ENCODE assay signal across 14 mouse cellular contexts in the genomic region with DNA sequence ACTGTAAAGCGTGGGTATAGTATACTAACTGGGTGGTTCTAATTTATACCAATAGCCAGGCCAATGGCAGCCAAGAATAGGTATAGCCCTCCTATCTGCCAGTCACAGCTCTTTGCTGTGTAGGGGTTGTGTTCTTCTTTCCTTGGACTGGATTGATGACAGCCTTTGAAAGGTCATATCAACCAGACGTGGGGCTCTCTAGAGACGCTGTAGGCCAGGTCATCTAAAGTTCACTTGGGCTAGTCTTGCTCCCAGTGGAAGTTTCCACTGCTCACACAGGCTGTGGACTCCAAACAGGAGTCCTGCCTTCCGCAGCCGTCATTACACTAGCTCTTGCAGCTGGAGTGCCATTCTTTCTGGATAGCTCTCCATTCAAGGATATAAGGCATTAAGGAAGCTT.
DNase-seq lines count a peak whose midpoint lies in the region; ATAC-seq and TF ChIP-seq lines count a peak whose summit lies in the region.
"Had no signal": no experiment of that assay in that cellular context is flagged by ENCODE, and none has a peak within 500 bp of the region (broad histone marks: within the 10 kb centered on the region; RNA-seq: fewer than 3 reads in every experiment).

No protein-coding gene starts in this region.

- no peak overlapping the region for H3K27ac ChIP-seq in kidney, postnatal 0 days
- H3K27ac ChIP-seq in heart, embryonic 16.5 days (ENCODE audit: low read length): no peak overlapping the region
- H3K27ac ChIP-seq in hindbrain, embryonic 12.5 days: no peak overlapping the region
- H3K27ac ChIP-seq: limb, embryonic 12.5 days had no signal

- 0 out of 2 replicates have a peak, but pooled peaks have one; percentile 46 for ATAC-seq in kidney, postnatal 0 days (replicated peaks; ENCODE audit: low FRiP score, low read depth)
- peak; percentile 88 for ATAC-seq in heart, embryonic 16.5 days (replicated peaks; ENCODE audit: extremely low read depth, insufficient read depth, low FRiP score)
- ATAC-seq in megakaryocyte, adult 5-6 weeks (ENCODE audit: poor library complexity, severe bottlenecking): no peak
- ATAC-seq in hindbrain, embryonic 12.5 days (ENCODE audit: low FRiP score): no peak
- ATAC-seq: forebrain, embryonic 16.5 days had no signal

- TF ChIP-seq CTCF in kidney, postnatal 0 days (IDR thresholded peaks at IDR 0.05; ENCODE audit: low read depth): no peak

- H3K4me3 ChIP-seq in kidney, postnatal 0 days (replicated peaks; ENCODE audit: low read depth, low read length): no peak overlapping the region
- no peak overlapping the region for H3K4me3 ChIP-seq in heart, embryonic 16.5 days (ENCODE audit: low read length)
- H3K4me3 ChIP-seq in hindbrain, embryonic 12.5 days: no peak overlapping the region
- H3K4me3 ChIP-seq: limb, embryonic 12.5 days had no signal

- no peaks in the 10 kb centered on the region for H3K9me3 ChIP-seq in kidney, postnatal 0 days (replicated peaks; ENCODE audit: low read length)
- H3K9me3 ChIP-seq in heart, embryonic 16.5 days (replicated peaks; ENCODE audit: control insufficient read depth, low read length): no peaks in the 10 kb centered on the region
- no peaks in the 10 kb centered on the region for H3K9me3 ChIP-seq in hindbrain, embryonic 12.5 days (replicated peaks)
- H3K9me3 ChIP-seq: limb, embryonic 12.5 days had no signal

- no peak overlapping the region for H3K9ac ChIP-seq in kidney, postnatal 0 days (ENCODE audit: low read depth, low read length)
- no peak overlapping the region for H3K9ac ChIP-seq in heart, embryonic 16.5 days (ENCODE audit: low read length)
- no peak overlapping the region for H3K9ac ChIP-seq in hindbrain, embryonic 12.5 days
- H3K9ac ChIP-seq: limb, embryonic 12.5 days had no signal

- H3K27me3 ChIP-seq in kidney, postnatal 0 days (ENCODE audit: insufficient read depth, low read length): no peaks in the 10 kb centered on the region
- H3K27me3 ChIP-seq in heart, embryonic 16.5 days (ENCODE audit: control insufficient read depth, insufficient read depth, low read length): no peaks in the 10 kb centered on the region
- no peaks in the 10 kb centered on the region for H3K27me3 ChIP-seq in hindbrain, embryonic 12.5 days
- H3K27me3 ChIP-seq: limb, embryonic 12.5 days had no signal

- peak; percentile 9 for DNase-seq in gastrocnemius, adult 18-20 months (ENCODE audit: low spot score)
- DNase-seq in gastrocnemius, postnatal 10 days: no peak
- peak; percentile 7 for DNase-seq in kidney, postnatal 0 days (ENCODE audit: low spot score)
- no peak for DNase-seq in kidney, adult 18-20 months
- peak; percentile 12 for DNase-seq in embryo, embryonic 9.5 days (ENCODE audit: extremely low spot score)
- DNase-seq: cerebellum, postnatal 10 days; lung, postnatal 14 days; retina, postnatal 1 day; thymus, adult 2 months had no signal

- no peaks in the 10 kb centered on the region for H3K36me3 ChIP-seq in kidney, postnatal 0 days (ENCODE audit: insufficient read depth, low read length)
- H3K36me3 ChIP-seq in heart, embryonic 16.5 days (ENCODE audit: control insufficient read depth, insufficient read depth): no peaks in the 10 kb centered on the region
- H3K36me3 ChIP-seq in hindbrain, embryonic 12.5 days: no peaks in the 10 kb centered on the region
- H3K36me3 ChIP-seq: limb, embryonic 12.5 days had no signal

- H3K4me2 ChIP-seq in kidney, postnatal 0 days (ENCODE audit: low read length): no peak overlapping the region
- H3K4me2 ChIP-seq in heart, embryonic 16.5 days (ENCODE audit: low read depth, low read length): no peak overlapping the region
- no peak overlapping the region for H3K4me2 ChIP-seq in hindbrain, embryonic 12.5 days (replicated peaks)
- H3K4me2 ChIP-seq: limb, embryonic 12.5 days had no signal

- WGBS in kidney, postnatal 0 days: 44% methylated on average over 5 of the region's 5 CpGs
- 23% methylated on average over 5 of the region's 5 CpGs for WGBS in heart, embryonic 16.5 days
- WGBS in hindbrain, embryonic 12.5 days: 64% methylated on average over 5 of the region's 5 CpGs

- H3K4me1 ChIP-seq in kidney, postnatal 0 days (replicated peaks; ENCODE audit: insufficient read depth, low read length): no peaks in the 10 kb centered on the region
- peaks cover 6% of the 10 kb centered on the region; the same call in 1 of the 2 replicates for H3K4me1 ChIP-seq in heart, embryonic 16.5 days (ENCODE audit: control insufficient read depth, insufficient read depth, low read length)
- no peaks in the 10 kb centered on the region for H3K4me1 ChIP-seq in hindbrain, embryonic 12.5 days

Comparison
In these comparisons a context has a peak if more than half of its experiments do, and no peak if none do; other contexts are left out.
1. DNase-seq: peak in gastrocnemius, adult 18-20 months (single experiment), kidney, postnatal 0 days (single experiment) and embryo, embryonic 9.5 days (single experiment); none in gastrocnemius, postnatal 10 days (single experiment) and kidney, adult 18-20 months (single experiment).
2. ATAC-seq: peak in kidney, postnatal 0 days (single experiment) and heart, embryonic 16.5 days (single experiment); none in megakaryocyte, adult 5-6 weeks (single experiment) and hindbrain, embryonic 12.5 days (single experiment).